Mouse (Mus musculus): ENCODE measurements around the gene 4930452B06Rik. TPM values are rescaled to one million over a fixed set of nuclear protein-coding genes. Genes with fewer than 3 reads are reported as not detected.
"Not testable (repeated sequence)": the region's sequence is repeated elsewhere in the genome, so short reads cannot be mapped to it uniquely, and the experiment has no call there.

The 4930452B06Rik gene
- polyA plus RNA-seq, 1 experiment from 2014 or later: 6.6 TPM

DNA sequence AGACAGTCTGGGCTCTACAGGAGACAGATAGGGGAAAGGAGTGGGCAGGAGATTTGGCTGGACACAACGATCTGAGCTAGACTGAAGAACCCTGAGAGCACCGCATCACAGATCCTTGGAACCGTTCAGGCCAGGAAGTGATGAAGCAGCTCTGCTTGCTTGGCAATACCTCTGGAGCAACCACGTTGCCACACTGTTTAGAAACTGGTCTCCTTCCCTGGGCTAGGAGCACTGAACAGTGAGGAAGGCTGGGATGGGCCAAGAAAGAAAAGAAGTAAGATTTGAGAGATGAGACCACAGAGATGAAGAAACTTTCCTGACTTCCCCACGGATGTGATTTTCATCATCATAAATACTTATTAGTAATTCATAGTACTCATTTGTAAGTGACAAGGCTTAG lies 45.5 kb downstream of the 4930452B06Rik start:
- Histone ChIP-seq H3K4me1 (no peaks in the 10 kb centered on the region), H3K27ac (no peak overlapping the region), H3K9me3 (no peaks in the 10 kb centered on the region), H3K4me3 (no peak overlapping the region), H3K27me3 (replicated peaks) (no peaks in the 10 kb centered on the region), H3K9ac (no peak overlapping the region), H3K4me2 (replicated peaks) (no peak overlapping the region), H3K36me3 (no peaks in the 10 kb centered on the region)
- no peak for ATAC-seq (ENCODE audit: low FRiP score, low read depth)
- WGBS: 86% methylated on average over 5 of the region's 5 CpGs

DNA sequence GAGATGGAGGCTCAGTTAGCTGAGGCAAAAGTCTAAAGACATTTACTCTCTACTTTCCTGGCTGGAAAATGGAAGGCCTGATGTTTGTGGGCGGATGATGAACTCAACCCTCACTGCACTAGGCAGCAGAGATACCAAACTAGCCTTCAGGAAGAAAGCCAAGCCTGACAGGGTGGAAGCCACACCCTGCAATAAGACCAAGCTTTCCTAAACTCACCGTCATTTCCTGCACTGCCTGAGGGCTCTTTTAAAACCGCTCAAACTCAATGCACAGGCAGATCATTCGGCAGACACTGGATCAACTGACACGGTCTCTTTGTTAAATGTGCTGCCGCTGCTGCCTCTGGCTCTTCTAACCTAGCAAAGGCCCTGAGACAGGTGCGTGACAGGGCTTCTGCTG lies 50.4 kb downstream of the 4930452B06Rik start:
- Histone ChIP-seq H3K4me3 (no peak overlapping the region), H3K27me3 (replicated peaks) (no peaks in the 10 kb centered on the region), H3K4me2 (replicated peaks) (no peak overlapping the region), H3K27ac (no peak overlapping the region), H3K36me3 (no peaks in the 10 kb centered on the region), H3K9me3 (no peaks in the 10 kb centered on the region), H3K4me1 (peaks cover 7% of the 10 kb centered on the region; the same call in 1 of the 2 replicates), H3K9ac (no peak overlapping the region)
- WGBS: 67% methylated on average over 7 of the region's 7 CpGs
- no peak for ATAC-seq (ENCODE audit: low FRiP score, low read depth)

DNA sequence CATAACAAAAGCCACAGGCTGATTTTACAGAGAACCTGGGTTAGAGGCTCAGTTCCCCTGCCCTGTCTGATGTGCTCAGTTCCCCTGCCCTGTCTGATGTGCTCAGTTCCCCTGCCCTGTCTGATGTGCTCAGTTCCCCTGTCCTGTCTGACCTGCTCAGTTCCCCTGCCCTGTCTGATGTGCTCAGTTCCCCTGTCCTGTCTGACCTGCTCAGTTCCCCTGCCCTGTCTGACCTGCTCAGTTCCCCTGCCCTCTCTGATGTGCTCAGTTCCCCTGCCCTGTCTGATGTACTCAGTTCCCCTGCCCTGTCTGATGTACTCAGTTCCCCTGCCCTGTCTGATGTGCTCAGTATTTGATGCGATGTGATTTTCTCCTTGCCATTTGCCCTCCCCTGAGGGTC lies 51.6 kb downstream of the 4930452B06Rik start:
- H3K4me3 ChIP-seq: not testable (repeated sequence)
- WGBS: 80% methylated on average over 1 of the region's 1 CpGs

DNA sequence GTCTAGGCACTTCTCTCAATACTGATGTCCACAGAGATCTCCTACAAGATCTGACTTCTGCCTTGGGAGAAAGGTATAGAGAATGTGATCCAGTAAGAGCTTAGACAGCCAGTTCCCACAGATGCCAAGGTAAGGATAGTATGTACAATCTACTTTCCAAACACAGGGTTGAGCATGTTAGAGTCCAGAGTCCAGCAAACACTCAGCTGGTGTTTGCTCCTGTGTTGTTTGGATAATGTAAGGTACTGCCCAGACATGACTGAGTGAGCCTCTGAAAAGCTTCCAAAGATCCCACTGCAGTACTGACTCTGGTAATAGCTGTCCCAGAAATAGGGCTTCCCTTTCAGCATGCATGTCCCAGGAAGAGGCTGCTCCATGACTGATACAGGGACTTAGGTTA lies 54.0 kb downstream of the 4930452B06Rik start:
- H3K9me3 ChIP-seq: no peaks in the 10 kb centered on the region
- no peaks in the 10 kb centered on the region for H3K27me3 ChIP-seq (replicated peaks)
- no peak overlapping the region for H3K9ac ChIP-seq
- H3K4me1 ChIP-seq: peaks cover 7% of the 10 kb centered on the region; the same call in 1 of the 2 replicates
- H3K4me3 ChIP-seq: no peak overlapping the region
- no peak overlapping the region for H3K4me2 ChIP-seq (replicated peaks)
- no peak overlapping the region for H3K27ac ChIP-seq
- H3K36me3 ChIP-seq: no peaks in the 10 kb centered on the region
- no peak for ATAC-seq (ENCODE audit: low FRiP score, low read depth)

More for the DNA sequence above, 51.6 kb downstream of the 4930452B06Rik start:
- H3K9me3 ChIP-seq; H3K36me3 ChIP-seq; H3K27me3 ChIP-seq (replicated peaks); ATAC-seq (ENCODE audit: low FRiP score, low read depth); H3K4me2 ChIP-seq (replicated peaks); H3K9ac ChIP-seq; H3K4me1 ChIP-seq; H3K27ac ChIP-seq: not testable (repeated sequence)

DNA sequence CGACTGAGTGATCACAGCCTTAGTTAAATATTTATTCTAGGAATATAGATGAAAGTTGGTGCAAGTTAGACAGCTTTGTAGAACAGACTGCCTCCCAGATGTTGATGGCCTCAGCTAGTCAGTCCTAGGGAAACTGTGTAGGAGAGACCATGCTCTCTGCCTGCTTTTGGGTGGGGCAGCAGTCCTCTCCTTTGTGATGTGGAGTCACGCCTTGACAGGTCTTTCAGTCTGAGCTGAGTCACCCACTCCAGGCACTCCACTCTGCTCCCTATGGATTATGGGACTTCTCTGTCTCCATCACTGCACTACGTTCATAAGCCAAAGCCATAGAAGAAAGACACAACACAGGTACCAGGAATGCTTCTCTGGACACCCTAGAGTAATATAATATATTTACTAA lies 55.9 kb downstream of the 4930452B06Rik start:
- H3K9me3 ChIP-seq: no peaks in the 10 kb centered on the region
- no peak for ATAC-seq (ENCODE audit: low FRiP score, low read depth)
- WGBS: 82% methylated on average over 3 of the region's 3 CpGs
- no peak overlapping the region for H3K4me2 ChIP-seq (replicated peaks)
- H3K9ac ChIP-seq: no peak overlapping the region
- peaks cover 7% of the 10 kb centered on the region; the same call in 1 of the 2 replicates for H3K4me1 ChIP-seq
- H3K4me3 ChIP-seq: no peak overlapping the region
- no peak overlapping the region for H3K27ac ChIP-seq
- H3K36me3 ChIP-seq: no peaks in the 10 kb centered on the region
- no peaks in the 10 kb centered on the region for H3K27me3 ChIP-seq (replicated peaks)

DNA sequence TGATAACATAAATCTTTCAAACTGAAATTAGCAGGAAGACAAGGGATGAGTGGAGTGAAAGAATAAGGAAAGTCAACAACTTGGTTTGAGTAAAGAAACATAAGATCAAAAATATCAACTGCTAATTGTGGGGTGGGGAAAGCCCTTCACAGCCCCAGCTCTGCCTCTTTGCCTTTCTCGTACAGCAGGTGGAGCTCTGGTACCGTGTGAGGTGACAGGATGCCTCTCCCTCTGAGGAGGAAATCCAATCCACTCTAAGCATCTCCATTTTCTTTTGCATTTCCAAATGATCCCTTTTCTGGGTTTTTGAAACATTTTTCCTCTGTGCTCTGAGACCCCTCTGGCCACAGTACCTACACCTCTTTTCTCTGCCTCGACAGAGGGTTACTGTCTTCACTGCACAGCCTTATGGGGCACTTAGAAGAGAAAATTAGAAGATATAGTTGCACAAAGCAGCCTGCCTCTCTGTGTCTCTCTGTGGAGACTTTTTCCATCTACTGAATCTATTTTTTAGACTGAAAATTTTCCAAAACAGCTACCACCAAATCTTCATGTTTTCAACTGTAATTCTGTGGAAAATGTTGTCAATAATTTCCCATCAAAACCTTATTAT lies 57.4 kb downstream of the 4930452B06Rik start:
- WGBS: 15% methylated on average over 3 of the region's 3 CpGs
- H3K9me3 ChIP-seq: no peaks in the 10 kb centered on the region
- H3K27me3 ChIP-seq (replicated peaks): no peaks in the 10 kb centered on the region
- no peak overlapping the region for H3K27ac ChIP-seq
- H3K4me2 ChIP-seq (replicated peaks): no peak overlapping the region
- H3K9ac ChIP-seq: no peak overlapping the region
- H3K36me3 ChIP-seq: no peaks in the 10 kb centered on the region
- 0 out of 2 replicates have a peak, but pooled peaks have one; percentile 71 for ATAC-seq (ENCODE audit: low FRiP score, low read depth)
- H3K4me3 ChIP-seq: no peak overlapping the region
- peaks cover 7% of the 10 kb centered on the region; the same call in 1 of the 2 replicates for H3K4me1 ChIP-seq

DNA sequence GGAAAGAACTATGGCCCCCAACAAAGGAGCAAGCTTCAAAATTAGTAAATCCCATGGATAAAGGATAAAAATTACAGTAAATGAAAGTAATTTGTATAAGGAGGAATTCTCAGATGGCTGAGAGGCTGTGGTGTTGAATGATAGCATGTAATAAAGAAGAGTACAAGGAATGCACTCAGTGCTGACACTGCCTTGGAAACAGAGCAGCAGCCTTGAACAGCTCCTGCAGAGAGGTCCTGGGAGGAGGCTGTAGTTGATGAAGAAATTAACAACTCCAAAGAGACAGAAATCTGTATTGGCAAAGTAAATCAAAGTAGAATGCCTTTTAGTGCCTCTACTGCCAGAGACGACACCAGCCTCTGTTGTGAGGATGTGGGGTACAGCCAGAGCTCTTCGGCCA lies 61.1 kb downstream of the 4930452B06Rik start:
- H3K9ac ChIP-seq: no peak overlapping the region
- no peak for ATAC-seq (ENCODE audit: low FRiP score, low read depth)
- H3K27ac ChIP-seq: no peak overlapping the region
- H3K36me3 ChIP-seq: no peaks in the 10 kb centered on the region
- H3K4me1 ChIP-seq: no peaks in the 10 kb centered on the region
- 0 out of 2 replicates have a peak, but pooled peaks cover 2% of the 10 kb centered on the region for H3K9me3 ChIP-seq
- H3K4me3 ChIP-seq: no peak overlapping the region
- 57% methylated on average over 2 of the region's 2 CpGs for WGBS
- no peaks in the 10 kb centered on the region for H3K27me3 ChIP-seq (replicated peaks)
- H3K4me2 ChIP-seq (replicated peaks): no peak overlapping the region

DNA sequence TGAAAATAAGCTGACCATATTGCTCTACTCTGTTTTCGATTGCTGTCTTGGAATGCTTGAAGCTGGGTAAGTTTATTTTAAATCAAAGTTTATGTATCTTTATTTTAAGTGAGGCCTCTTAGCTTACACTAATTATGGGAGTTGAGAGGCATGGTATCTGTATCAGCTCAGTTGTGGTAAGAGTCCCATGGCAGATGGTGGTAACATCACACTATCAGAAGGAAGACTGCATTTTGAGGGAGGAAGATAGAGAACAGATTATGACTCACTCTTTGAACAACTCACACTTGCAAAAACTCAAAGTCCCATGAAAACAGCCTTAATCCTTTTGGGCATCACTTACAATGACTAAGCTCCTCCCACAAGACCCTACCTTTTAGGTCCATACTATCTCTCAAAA lies 81.0 kb downstream of the 4930452B06Rik start:
- H3K4me2 ChIP-seq (replicated peaks): no peak overlapping the region
- no peaks in the 10 kb centered on the region for H3K36me3 ChIP-seq
- no peaks in the 10 kb centered on the region for H3K27me3 ChIP-seq (replicated peaks)
- no peak overlapping the region for H3K27ac ChIP-seq
- no peaks in the 10 kb centered on the region for H3K9me3 ChIP-seq
- H3K9ac ChIP-seq: no peak overlapping the region
- WGBS: 88% methylated on average over 1 of the region's 1 CpGs
- no peaks in the 10 kb centered on the region for H3K4me1 ChIP-seq
- ATAC-seq (ENCODE audit: low FRiP score, low read depth): no peak
- no peak overlapping the region for H3K4me3 ChIP-seq

DNA sequence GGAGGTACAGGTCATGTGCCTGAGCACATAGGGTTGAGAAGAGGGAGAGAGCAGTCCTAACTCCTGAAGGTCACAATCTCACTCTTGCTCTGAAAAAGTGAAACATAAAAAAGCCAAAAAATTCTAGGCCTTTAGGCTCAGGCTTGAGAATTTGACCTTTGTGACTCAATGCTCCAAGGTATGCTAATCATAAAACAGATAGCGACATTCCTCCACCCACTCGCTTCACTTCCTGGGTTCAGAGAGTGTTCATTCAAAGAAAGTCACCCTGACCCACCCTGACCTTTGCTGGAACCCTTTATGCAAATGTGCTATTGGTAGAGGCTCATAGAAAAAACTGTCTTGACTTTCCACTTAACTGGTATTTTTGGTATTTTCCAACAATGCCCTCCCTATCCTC lies 115.0 kb downstream of the 4930452B06Rik start:
- not testable (repeated sequence) for H3K9me3 ChIP-seq; H3K4me3 ChIP-seq; H3K4me1 ChIP-seq; H3K4me2 ChIP-seq (replicated peaks); H3K36me3 ChIP-seq; H3K27me3 ChIP-seq (replicated peaks); H3K9ac ChIP-seq; H3K27ac ChIP-seq; ATAC-seq (ENCODE audit: low FRiP score, low read depth)
- WGBS: 86% methylated on average over 2 of the region's 2 CpGs

DNA sequence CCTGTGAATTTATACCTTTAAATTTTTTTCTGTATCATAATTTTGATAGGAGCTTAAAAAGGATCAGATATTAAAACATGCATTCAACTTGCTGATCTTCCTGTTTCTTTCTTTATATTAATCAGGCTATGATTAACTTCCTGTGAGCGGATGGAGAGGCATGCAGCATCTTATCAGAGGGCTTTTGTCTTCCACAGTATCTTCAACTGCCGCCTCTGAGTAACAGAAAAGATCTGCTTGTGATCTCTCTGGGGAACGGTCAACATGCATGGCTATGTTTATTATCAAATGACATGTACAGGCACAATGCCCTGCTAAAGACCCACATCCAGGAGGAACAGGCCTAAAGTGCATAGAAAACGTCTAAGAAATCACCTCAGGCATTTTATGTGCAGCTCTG lies 116.9 kb downstream of the 4930452B06Rik start:
- Histone ChIP-seq H3K27ac (no peak overlapping the region), H3K9me3 (no peaks in the 10 kb centered on the region), H3K36me3 (no peaks in the 10 kb centered on the region), H3K9ac (no peak overlapping the region), H3K4me3 (no peak overlapping the region), H3K4me1 (no peaks in the 10 kb centered on the region), H3K27me3 (replicated peaks) (no peaks in the 10 kb centered on the region), H3K4me2 (replicated peaks) (no peak overlapping the region)
- no peak for ATAC-seq (ENCODE audit: low FRiP score, low read depth)
- WGBS: 84% methylated on average over 4 of the region's 4 CpGs

DNA sequence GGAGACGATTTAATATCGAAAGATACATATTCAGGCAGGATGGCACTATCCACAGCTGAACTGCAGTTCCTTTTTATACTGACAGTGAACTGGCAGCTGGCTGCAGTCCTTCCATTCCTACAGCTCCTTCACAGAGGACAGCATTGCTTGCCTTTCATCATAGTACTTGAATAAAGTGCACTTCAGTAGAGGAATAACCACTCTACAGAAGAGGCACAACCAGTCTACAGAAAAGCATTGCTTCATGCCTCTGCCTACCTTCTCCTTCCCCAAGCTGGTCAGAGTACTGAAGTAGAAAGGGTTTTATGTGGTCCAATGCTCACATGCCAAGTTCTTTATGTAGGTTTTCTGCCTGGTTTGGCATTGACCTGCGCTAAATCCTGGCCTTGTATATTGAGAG lies 130.0 kb downstream of the 4930452B06Rik start:
- H3K4me1 ChIP-seq: no peaks in the 10 kb centered on the region
- WGBS: 92% methylated on average over 3 of the region's 3 CpGs
- H3K27me3 ChIP-seq (replicated peaks): no peaks in the 10 kb centered on the region

DNA sequence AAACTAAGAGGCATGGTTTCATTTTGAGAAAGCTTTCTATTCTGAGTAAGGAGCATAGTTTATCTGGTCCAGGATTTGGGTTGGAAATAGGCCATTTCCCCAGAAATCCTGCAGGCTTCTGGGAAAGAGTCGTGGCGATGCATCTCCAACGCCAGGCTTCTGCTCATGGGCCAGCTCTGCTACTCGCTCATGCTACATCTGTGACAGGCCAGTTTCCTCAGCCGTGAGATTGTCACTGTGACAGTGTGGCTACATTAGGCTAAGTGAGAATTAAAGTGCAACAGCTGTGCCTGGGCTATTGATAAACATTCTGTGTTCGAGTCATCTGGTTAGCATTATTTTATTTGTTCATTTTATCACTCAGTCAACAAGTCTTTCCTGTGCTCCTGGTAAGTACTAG lies 140.8 kb downstream of the 4930452B06Rik start:
- Histone ChIP-seq H3K9ac (no peak overlapping the region), H3K9me3 (peaks cover 3% of the 10 kb centered on the region; the same call in 1 of the 2 replicates), H3K27me3 (replicated peaks) (no peaks in the 10 kb centered on the region), H3K36me3 (no peaks in the 10 kb centered on the region), H3K4me3 (no peak overlapping the region), H3K4me2 (replicated peaks) (no peak overlapping the region), H3K4me1 (no peaks in the 10 kb centered on the region), H3K27ac (no peak overlapping the region)
- 89% methylated on average over 6 of the region's 6 CpGs for WGBS
- no peak for ATAC-seq (ENCODE audit: low FRiP score, low read depth)

More for the DNA sequence above, 130.0 kb downstream of the 4930452B06Rik start:
- Histone ChIP-seq H3K27ac (no peak overlapping the region), H3K9ac (no peak overlapping the region), H3K9me3 (no peaks in the 10 kb centered on the region), H3K4me2 (replicated peaks) (no peak overlapping the region), H3K36me3 (no peaks in the 10 kb centered on the region), H3K4me3 (no peak overlapping the region)
- no peak for ATAC-seq (ENCODE audit: low FRiP score, low read depth)

DNA sequence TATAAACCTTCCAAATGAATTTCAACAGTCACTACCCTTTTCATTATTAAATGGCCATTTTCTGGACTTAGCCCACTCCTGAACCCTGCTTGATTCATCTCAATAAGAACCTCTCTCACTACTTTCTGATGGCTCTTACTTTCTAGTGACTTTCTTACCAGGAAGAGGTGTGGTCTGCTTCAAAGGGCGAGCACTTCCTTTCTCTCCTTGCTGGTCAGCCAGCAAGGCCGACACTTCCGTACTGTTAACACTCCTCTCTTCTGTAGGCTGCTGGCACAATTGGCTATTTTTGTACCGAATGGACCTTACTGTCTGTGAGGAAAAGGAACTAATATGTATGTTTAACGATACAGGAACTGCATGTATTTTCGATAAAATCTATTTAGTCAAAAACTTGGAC lies 148.4 kb downstream of the 4930452B06Rik start:
- Histone ChIP-seq H3K27me3 (replicated peaks) (no peaks in the 10 kb centered on the region), H3K9me3 (no peaks in the 10 kb centered on the region), H3K27ac (no peak overlapping the region), H3K9ac (no peak overlapping the region), H3K36me3 (no peaks in the 10 kb centered on the region), H3K4me1 (no peaks in the 10 kb centered on the region), H3K4me3 (no peak overlapping the region), H3K4me2 (replicated peaks) (no peak overlapping the region)
- no peak for ATAC-seq (ENCODE audit: low FRiP score, low read depth)
- 85% methylated on average over 6 of the region's 6 CpGs for WGBS

Measured in neural tube, embryonic 12.5 days (tissue).